Mouse (Mus musculus): ENCODE results near the gene Tle2.
A peak's percentile ranks its signal among the peaks of the same experiment; 100 is the strongest.

Tle2 gene

DNA sequence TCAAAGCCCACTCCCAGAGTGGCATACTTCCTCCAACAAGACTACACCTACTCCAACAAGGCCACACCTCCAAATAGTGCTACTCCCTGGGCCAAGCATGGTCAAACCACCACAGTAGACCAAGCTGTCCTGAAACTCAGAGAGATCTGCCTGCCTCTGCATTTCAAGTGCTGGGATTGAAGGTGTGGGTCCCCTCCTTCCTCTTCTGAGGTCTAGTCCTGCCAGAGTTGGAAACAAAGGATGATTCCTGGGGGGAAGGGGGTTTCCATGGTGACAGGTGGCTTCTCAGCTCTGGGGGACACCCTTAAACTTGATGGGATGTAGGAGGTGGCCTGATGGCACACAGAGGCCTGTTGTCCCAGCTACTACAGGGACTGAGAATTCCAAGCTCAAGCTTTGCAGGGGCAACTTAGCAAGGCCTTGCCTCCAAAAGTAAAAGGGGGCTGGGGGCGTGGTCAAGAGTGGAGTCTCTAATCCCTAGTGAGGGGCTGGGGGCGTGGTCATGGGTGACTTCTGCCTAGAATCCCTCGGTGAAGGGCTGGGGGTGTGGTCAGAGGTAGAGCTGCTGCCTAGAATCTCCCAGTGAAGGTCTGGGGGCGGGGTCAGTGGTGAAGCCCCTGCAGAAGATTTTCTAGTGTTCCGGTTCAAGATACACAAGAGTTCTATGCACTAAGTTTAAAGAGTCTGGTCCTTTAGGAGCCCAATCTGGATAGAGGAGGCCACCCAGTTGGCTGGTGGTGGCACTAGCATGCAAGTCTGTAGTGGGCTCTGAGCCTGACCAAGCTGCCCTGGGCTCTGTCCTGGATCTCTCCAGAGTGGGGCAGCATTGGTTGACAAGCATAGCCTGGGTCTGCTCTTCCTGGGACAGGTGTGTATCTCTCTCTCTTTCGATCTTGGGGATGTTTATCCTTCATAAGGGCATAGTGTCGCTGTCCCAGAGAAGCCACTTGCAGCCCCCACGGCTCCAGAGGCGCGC is at the start of gene Tle2:
Gene Tle2 (plus strand): TSS at position 481 of the 976 bp plus-strand sequence.
- DNase-seq = no peak

DNA sequence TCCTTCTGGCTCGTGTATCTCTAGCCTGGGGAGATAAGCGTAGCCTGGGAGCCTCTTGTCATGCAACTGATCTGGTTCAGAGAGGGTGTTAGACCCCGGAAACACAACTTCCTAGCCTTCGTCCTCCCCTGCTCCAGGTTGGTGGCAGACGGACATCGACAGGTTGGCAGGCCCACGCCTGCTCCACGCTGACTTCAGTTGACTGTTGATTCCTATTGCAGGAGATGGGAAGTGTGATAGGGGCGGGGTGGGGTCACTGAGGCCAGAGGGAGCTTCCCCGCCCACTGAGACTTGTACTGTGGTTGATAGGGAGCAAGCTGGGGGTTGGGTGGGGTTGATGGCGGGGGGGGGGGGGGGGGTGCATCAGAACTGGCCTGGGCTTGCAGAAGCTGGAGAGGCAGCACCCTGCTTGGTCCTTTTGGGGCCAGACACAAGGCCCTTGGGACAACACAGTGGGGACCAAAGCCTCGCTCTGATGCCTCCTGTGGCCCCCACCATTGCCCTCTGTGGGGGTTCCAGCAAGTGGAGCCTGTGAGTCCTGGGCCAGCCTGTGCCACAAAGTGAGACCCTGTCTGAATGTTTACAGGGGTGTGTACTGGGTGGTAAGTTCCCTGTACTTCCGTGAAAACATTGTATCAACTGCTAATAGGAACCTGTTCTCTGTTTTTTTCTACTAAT is 49.2 kb upstream of the Tle2 start:
- no peak for DNase-seq

DNA sequence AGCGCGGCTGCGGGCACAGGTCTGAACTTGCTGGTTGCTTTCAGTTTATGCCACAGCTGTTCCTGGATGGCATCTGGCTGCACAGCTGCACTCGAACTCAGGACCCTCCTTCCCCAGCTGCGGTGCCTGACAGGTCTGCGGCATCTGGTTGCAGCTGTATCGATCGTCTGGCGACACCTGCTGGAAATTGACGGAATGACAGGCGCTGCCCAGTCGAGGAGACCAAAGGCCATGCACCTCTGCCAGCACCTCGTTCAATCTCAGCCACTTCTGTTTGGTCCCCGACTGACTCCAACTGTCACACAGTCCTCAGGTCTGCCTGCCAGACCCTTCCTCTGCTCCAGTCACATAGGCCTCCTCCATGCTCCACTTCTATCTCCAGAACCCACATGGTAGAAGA is 47.6 kb upstream of the Tle2 start:
- DNase-seq = peak; percentile 87

DNA sequence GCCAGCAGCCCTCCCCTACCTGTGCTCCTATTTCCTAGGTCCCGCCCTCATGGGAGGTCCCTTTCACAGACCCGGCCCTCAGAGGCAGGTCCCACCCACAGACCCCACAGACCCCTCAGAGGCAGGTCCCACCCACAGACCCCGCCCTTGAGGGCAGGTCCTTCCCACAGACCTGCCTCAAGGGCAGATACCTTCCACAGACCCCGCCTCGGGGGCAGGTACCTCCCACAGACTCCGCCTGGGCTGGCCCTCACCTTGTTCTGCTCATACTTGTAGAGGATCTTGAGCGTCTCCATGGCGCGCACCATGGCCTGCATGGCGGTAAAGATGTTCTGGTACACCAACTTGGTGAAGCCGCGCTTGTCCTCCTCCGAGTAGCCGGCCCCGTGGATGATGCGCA is 39.5 kb upstream of the Tle2 start:
- no peak for DNase-seq

DNA sequence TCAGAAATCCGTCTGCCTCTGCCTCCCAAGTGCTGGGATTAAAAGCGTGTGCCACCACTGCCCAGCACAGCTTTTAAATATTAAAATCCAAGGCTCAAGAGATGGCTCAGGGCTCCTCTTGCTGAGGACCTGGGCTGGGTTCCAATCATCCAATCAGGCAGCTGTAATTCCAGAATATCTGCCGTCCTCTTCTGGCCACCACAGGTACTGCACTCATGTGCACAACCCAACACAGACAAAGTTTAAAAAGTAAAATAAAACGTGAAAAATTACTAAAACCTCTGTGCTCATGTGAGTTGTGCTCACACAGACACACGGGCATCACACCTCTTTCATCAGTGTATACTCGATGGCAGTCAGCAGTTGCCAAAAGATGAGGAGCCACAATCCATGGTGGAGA is 37.6 kb upstream of the Tle2 start:
- DNase-seq = no peak

DNA sequence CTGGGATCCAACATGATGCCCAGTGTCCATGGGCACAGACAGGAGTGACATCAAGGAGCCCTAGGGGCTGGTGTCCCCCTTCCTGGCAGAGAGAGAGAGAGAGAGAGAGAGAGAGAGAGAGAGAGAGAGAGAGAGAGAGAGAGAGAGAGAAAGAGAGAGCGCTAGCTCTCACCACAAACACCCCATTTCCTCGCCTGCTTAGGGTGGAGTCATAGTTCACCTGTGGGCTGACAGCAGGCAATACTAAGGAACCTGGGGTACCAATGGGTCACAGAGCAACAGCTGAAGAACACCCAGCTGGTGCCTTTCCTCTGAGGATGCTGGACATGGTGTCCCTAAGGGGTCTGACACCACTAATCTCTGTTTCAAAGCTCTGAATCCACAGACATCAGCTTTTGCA is 36.9 kb upstream of the Tle2 start:
- DNase-seq = no peak

DNA sequence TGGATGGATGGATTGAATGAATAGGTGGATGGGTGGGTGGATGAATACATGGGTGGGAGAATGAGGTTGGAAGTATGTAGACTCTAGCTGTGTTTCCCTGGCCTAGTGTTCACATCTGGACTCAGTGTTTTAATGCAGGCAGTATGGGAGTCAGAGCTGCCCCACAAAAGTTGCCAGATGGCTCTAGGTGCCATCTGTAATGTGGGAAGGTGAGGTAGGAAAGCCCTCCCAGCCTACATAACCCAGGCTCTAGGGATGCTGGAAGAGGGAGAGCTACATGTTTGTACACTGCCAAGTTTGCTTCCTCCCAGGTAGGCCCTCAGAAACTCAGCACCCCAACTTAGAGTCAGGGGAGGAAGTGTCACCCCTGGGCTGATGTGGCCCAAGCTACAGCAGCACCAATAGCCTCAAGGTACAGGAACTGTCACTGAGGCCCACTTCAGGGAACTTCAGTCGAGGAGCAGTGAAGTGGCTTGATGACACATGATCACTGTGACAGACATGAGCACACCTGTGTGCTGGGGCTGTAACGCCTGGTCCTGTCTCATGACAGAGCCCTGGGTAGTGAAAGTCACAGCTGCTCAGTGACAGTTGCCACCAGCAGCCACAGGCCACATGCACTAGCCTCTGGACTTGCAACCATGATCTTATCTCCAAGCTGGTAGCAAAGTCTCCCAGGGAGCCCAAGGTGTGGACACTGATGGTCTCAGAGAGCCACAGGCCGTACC is 35.9 kb upstream of the Tle2 start:
- no peak for DNase-seq

DNA sequence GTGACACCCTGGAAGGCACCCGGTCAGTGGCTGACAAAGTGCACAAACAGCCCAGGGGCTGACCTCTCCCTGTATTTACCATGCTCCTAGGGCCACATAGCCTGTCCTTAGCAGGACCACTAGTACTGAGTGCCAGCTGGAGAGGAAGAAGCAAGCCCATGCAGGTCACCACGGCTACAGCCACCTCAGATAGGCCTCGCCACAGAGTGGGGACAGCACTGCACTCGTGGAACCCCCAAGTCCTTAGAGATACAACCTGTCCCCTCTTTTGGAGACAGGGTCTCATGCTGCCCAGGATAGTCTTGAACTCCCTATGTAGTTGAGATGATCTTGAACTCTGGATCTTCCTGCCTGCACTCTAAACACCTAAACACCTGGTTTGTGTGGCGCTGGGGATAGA is 33.0 kb upstream of the Tle2 start:
- no peak for DNase-seq

DNA sequence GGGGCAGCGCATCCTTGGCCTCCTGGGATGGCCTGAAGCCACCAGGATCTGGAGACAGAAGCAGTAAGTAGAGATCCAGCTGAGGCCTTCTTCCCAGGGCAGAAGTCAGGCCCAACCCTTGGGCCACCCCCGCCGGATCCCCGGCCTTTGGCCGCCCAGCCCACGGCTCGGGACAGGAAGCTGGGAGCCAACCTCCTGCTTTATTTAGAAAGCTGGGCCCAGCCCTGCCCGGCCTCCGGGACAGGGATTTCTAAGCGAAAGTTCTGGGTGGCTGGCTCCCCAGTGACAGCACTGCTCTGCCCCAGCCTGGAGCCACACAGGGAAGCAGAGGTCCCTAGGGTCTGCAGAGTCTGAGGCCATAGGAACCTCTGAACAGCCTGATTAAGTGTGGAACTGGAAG is 32.6 kb upstream of the Tle2 start:
- peak; percentile 79 for DNase-seq

DNA sequence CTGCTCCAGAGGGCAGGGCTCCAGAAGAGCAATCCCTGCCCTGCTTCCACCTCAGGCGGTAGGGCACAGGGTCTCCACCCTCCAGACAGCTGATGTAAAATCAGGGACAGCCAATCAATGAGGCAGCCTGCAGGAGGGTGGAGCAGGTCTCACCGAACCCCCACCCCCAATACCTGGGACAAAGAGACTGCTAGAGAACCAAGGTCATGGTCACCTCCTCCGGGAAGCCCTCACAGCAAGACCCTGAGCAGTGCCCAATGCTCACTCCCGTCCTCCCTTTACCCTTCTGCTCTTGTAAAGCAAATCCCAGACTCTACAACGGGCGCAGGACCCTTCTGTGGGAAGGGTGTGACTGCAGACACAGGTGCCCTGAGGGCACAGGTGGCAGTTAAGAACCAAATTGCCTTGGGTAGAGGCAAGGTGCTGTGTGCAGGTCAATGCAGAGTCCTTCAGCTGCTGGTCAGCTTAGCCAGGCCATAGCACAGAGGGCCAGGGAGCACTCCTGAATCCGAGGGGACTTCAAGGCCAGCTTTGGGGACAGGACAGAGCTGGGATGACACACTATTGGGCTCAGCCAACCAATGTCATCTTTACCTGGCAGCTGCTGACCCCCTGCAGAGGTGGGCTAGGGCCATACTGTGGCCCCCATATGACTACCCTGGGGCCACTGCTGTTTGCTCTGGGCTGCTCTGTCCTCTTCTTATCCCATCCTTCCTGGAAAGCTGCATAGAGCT is 31.5 kb upstream of the Tle2 start:
- no peak for DNase-seq

DNA sequence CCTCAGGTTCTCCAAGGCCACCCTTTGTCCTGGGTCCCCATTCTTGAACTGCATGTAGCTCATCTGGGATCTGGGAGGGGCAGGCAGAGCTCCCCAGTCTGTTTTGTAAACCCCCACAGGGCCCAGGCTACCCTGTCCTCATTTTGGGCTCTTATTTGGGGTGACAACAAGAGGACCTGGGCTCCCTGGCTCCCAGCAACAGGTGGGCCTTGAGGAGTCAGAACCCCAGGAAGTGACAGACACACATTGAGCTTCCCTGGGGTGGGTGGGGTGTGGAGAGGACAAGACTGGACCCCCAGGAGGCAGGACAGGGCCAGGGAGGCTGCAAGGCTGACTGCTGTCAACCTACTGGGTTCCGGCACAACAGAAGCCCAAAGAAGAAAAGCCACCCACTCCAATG is 30.7 kb upstream of the Tle2 start:
- DNase-seq = no peak

DNA sequence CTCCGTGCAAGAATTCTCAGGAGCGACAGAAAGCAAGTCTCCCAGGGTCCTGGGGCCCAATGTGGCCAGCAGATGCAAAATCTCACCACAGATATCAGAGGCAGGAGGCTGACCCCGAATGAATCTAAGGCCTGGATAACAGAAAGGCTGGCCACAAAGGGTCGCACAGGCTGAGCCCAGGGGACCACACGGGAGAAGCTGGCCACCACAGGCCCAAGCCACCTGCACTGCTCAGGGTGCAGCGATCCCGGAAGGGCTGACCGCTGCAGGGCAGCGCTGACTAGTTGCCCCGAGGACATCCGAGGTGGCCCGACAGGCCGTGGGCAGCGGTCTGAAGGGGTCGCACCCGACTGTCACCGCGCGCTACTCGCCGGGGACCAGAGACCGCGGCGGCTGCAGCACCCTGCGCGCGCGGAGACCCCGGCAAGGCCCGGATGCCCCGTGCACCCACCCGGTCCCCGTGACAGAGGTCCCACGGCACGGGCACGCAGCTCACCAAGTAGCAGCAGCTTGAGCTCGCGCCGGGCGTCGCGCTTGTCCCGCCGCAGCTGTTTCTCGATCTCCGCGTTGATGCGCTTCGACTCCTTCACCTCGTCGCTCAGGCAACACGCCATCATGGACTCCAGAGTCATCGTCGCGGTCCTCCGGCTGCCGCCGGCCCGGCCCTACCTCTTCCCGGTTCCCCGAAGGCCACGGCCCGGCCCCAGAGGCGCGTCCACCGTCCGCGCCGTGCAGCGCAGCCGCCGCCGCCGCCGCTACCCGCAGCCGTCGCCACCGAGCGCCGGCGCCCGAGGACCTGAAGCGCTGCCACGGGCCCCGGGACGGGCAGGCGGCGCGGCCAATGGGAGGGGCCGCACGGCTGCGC is 29.8 kb upstream of the Tle2 start:
- no peak for DNase-seq

DNA sequence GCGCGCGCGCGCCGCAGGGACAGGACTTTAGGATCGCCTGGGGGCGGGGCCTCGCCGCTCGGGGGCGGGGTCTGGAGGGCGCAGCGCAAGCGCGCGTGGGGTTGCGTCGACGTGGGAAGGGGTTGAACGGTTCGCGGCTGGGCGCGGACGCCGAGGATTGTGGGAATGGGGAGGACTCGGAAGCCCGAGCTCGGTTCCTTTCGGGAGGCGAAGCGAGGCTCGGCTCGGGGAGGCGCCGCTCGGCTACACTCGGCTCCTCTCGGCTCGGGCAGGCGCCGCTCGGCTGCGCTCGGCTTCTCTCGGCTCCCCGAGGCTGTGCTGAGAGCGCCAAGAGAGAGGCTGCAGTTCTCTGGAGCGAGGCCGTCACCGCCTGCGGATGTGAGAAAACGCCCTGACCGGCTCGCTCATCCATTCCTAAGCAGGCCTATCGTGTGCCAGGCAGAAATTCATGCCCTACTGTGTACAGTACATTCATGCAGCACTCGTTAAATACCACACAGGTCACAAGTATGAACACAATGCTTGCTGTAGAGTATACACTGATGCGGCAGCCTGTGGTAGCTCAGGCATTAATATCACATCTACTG is 29.1 kb upstream of the Tle2 start, which contains the start of gene Gna11:
Gene Gna11 (minus strand): TSS at position 30 of the 587 bp plus-strand sequence.
- DNase-seq = peak; percentile 100

DNA sequence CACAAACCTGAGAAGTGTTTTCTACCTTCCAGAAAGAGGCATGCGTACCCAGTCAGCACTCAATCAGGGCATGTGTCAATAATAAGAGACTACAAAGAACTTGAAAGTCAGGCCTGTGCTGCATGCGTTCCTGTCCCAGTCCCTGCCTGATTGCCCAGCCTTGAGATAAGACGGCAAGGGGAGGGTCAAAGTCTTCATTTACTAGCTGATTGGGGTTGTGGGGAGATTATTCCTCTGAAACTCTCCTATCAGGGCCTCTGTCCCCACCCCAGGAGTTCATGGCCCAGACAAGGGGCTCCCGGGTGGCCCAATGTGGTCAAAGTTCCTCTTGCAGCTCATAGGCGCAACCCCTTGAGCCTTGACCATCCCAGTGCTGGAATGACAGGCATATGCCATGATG is 28.0 kb upstream of the Tle2 start:
- DNase-seq = no peak

DNA sequence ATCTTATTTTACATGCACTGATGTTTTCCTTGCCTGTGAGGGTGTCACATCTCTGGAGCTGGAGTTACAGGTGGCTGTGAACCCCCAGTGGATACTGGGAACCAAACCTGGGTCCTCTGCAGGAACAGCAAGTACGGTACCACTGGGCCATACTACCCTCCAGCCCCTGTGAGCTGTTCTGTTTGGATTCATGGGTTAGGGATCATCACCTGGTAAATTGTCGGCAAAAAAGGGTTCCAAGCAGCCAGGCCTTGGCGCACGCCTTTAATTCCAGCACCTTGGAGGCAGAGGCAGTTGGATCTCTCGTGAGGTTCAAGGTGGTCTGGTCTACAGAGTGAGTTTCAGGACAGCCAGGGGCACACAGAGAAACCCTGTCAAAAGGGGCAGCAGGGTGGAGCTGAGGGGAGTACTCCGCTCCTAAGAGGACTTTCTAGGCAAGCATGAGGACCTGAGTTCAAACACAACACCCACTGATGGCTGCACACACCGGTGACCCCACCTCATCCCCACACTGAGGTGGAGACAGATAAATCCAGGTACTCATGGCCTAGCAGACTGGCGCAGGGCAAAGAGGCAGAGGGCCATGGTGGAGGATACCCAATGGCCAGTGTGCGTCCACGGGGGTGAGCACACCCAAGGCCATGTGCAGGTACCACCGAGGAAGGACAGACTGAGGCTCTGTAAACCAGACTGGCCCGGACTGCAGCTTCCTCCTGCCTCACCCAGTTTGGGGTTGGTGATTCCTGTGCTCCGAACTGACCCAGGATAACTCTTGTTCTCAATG is 27.4 kb upstream of the Tle2 start:
- DNase-seq = no peak

DNA sequence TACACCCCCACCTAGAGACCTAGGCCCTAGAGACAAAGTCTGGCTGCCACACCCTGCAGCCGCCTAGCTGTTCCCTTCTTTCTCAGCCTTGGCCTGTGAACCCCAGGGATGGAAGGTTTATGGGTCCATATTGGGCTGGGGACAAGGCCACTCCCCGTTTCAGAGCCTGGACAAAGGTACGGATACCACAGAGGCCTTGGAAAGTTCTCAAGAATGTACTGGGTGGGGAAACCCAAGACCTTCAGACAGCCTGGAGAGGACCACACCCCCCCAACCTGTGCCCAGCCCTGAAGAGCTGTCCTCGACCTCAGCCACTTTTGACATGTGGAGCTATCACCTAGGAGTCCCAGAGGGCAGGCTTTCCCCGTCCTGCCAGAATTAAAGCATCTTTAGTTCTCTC is 25.4 kb upstream of the Tle2 start:
- DNase-seq = no peak

DNA sequence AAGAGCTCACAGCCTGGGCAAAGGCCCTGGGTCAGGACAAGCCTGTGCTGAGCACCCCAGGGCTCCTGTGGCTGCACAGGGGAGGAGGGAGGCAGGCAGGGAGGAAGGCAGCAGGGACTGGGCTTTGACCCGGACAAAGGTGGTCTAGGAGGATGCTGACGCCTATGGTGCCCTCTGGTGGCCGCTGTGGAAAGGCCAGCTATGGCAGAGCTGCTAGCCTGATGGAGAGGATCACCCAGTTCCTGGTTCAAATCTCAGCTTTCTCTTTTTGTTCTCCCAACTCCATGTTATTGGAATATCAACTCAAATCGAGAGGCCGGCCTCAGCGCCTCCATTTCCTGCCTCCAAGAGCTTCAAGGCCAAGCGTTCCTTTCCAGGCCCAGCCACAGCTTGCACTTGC is 24.1 kb upstream of the Tle2 start:
- DNase-seq = peak; percentile 82

DNA sequence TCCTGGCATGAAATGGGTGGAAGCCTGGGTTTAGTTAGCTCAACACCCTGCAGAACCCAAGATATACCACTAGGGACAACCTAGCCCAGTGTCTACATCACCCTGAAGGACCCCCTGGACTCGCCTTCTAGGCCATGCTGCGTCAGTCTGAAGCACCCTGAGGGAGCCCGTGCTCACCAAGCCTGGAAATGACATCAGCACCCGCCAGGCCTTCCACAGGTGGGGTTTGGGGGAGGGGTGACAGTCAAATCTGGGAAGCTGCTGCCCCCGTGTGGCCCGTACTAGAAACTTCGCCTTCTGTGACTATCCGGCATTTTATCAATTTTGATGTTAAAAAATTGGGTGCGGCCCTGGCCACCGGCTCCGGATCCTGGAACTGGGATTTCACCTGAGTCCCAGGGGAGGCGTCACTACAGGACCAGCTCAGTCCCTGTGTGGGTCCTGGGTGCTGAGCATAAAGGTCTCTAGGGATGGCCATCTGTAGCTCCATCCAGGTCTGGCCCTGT is 22.7 kb upstream of the Tle2 start:
- DNase-seq = peak; percentile 96

DNA sequence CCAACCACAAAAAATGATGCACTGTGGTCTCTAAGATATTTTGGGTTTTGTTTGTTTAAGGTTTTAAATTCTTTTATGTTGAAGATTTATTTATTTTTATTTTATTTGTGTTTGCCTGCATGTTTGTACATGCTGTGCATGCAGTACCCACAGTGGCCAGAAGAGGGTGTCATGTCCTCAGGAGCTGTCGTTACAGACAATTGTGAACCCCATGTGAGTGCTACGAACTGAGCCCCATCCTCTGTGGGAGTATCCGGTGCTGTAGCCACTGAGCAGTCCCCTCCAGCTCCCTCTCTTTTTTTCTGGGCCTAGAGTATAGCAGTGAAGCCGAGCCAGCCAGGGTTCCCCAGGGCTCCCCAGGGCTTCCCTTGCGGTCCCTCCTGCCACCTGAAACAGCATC is 21.1 kb upstream of the Tle2 start:
- no peak for DNase-seq

Measured in kidney, adult 9 months (tissue).